Mouse (Mus musculus) limb, embryonic 11.5 days (tissue): ENCODE results near the gene Ovol3. TPM values are rescaled to one million over a fixed set of nuclear protein-coding genes. Genes with fewer than 3 reads are reported as not detected.

Experiments
- ATAC-seq: fragments of 200-750 bp; cut with Nextera tagmentation; 2 replicates; pipeline ENCODE4 v1.8.0; 2017; ENCODE audit warnings: low read depth; ENCODE audit not compliant: insufficient number of reproducible peaks, low FRiP score, low TSS enrichment
- DNase-seq: peaks from one replicate; pipeline ENCODE4 v3.0.0-alpha.2; 2015; ENCODE audit warnings: low spot score
- H3K27ac ChIP-seq: fragments of 300-500 bp; sonication (generic); replicated peaks from 2 replicates; pipeline ENCODE4 v1.5.1; 2014; ENCODE audit warnings: low read depth, mild to moderate bottlenecking, low read length
- H3K27me3 ChIP-seq: fragments of 300-500 bp; sonication (generic); 2 replicates; pipeline ENCODE4 v1.6.1; 2014; ENCODE audit warnings: mild to moderate bottlenecking, low read length, mixed read lengths; ENCODE audit not compliant: control insufficient read depth, insufficient read depth
- H3K36me3 ChIP-seq: fragments of 300-500 bp; sonication (generic); 2 replicates; pipeline ENCODE4 v1.6.1; 2014; ENCODE audit warnings: mild to moderate bottlenecking, low read length, moderate library complexity, mixed read lengths; ENCODE audit not compliant: control insufficient read depth, insufficient read depth
- H3K4me1 ChIP-seq: fragments of 300-500 bp; sonication (generic); 2 replicates; pipeline ENCODE4 v1.6.1; 2014; ENCODE audit warnings: low read length, mixed read lengths; ENCODE audit not compliant: control insufficient read depth, insufficient read depth
- H3K4me2 ChIP-seq: fragments of 300-500 bp; sonication (generic); 2 replicates; pipeline ENCODE4 v1.6.1; 2014; ENCODE audit warnings: low read depth, mild to moderate bottlenecking, moderate library complexity; ENCODE audit not compliant: severe bottlenecking
- H3K4me3 ChIP-seq: fragments of 300-500 bp; sonication (generic); 2 replicates; pipeline ENCODE4 v1.5.1; 2014; ENCODE audit warnings: low read depth, low read length
- H3K9ac ChIP-seq: fragments of 300-500 bp; sonication (generic); 2 replicates; pipeline ENCODE4 v1.6.1; 2014; ENCODE audit warnings: mild to moderate bottlenecking, low read length
- H3K9me3 ChIP-seq: fragments of 300-500 bp; sonication (generic); 2 replicates; pipeline ENCODE4 v1.6.1; 2016; ENCODE audit warnings: low read length; ENCODE audit not compliant: control insufficient read depth
- WGBS: fragments of 180-500 bp; shearing (Covaris S2); extraction: QIAGEN DNeasy Blood & Tissue Kit; methylation state at CpG from one replicate; pipeline ENCODE4 v1.1.7; 2014; 5-methylcytosine and 5-hydroxymethylcytosine counted together
- polyA plus RNA-seq: library from polyadenylated mRNA; unstranded; fragments of >200 nt; fragmentation: Nextera tagmentation; extraction: Ambion mirVana; gene quantifications from 2 replicates; pipeline ENCODE4 v1.2.1, GENCODE M21; 2014

Gene Ovol3
- polyA plus RNA-seq, 1 experiment from 2014 or later = not detected

DNA sequence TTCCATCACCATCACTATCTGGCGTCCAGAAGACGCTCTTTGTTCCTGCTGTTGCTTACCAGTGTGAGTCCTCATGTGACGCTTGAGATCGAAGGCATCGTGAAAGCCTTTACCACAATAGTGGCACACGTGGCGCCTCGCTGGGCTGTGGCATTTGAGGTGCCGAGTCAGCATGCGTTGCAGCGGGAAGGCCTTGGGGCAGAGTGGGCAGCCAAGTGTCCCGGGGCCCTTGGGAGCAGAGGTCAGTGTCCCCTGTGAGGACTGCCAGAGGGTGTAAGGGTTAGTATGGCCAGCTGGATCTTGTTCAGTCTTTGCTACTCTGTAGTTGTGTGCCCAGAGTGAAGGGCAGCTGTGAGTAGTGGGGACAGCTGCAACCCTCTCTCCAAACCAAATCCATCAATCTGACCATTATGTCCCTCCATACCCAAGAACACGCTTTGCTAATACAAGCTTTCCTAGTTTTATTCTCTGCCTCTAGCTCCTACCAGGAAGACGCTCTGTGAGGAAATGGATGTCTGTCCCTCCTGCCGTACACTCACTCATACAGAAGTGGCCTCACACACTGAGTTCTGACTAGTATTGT lies 1.2 kb downstream of the Ovol3 start:
- Histone ChIP-seq H3K4me3 (no peak overlapping the region), H3K36me3 (0 out of 2 replicates have a peak, but pooled peaks cover 4% of the 10 kb centered on the region), H3K27me3 (no peaks in the 10 kb centered on the region), H3K4me1 (peaks cover 5% of the 10 kb centered on the region), H3K27ac (no peak overlapping the region), H3K9ac (no peak overlapping the region), H3K9me3 (no peaks in the 10 kb centered on the region), H3K4me2 (no peak overlapping the region)
- DNase-seq = no peak
- no peak for ATAC-seq
- 95% methylated on average over 15 of the region's 15 CpGs for WGBS

DNA sequence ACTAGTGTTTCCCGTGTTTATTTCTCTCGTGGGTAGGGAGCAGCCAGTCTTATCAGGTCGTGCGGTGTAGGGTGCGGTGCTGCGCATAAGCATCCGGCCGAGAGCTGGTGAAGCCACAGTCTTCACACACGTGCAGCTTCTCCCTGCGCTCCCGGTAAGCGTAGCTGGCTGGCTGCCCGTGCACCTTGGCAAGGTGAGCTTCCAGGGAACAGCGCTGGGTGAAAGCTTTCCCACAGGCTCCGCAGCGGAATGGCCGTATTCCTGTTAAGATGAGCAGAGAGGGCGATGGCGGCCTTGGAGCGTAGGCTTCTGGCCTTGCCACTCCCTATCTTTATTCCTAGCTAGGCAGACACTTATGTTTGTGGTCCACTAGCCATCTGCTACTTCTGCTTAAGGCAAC lies 2.1 kb downstream of the Ovol3 start:
- peaks cover 5% of the 10 kb centered on the region for H3K4me1 ChIP-seq
- H3K27me3 ChIP-seq = no peaks in the 10 kb centered on the region
- 0 out of 2 replicates have a peak, but pooled peaks cover 4% of the 10 kb centered on the region for H3K36me3 ChIP-seq
- H3K27ac ChIP-seq = no peak overlapping the region
- WGBS = 88% methylated on average over 20 of the region's 20 CpGs
- no peak for ATAC-seq
- no peaks in the 10 kb centered on the region for H3K9me3 ChIP-seq
- peak overlapping the region; percentile 78; the same call in 1 of the 2 replicates for H3K4me2 ChIP-seq
- no peak for DNase-seq
- H3K9ac ChIP-seq = no peak overlapping the region
- peak overlapping the region; percentile 57; the same call in 1 of the 2 replicates for H3K4me3 ChIP-seq

DNA sequence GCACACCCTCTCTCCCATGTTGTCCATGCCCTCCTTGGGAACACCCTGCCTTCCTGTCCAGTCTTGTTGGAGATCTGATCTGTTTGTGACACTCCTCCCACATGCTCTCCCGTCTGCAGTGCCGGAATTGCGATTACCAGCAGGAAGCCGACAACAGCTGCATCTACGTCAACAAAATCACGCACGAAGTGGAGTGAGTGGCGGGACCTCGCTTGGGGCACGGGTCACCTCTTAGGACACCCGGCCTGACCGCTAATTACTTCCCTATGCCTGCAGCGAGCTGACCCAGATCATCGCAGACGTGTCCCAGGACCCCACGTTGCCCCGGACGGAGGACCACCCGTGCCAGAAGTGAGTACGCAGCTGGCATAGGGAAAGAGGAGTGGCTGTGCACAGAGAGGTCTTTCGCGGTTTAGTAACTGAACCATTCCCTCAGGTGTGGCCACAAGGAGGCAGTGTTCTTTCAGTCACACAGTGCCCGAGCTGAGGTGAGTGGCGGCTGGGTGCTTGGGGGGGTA lies 2.8 kb downstream of the Ovol3 start:
- H3K27ac ChIP-seq = peak overlapping the region; percentile 85
- no peaks in the 10 kb centered on the region for H3K27me3 ChIP-seq
- H3K4me2 ChIP-seq = peak overlapping the region; percentile 78
- WGBS = 4% methylated on average over 24 of the region's 24 CpGs
- H3K4me1 ChIP-seq = peaks cover 5% of the 10 kb centered on the region
- no peaks in the 10 kb centered on the region for H3K9me3 ChIP-seq
- peak; percentile 14; the same call in 1 of the 2 replicates for ATAC-seq
- DNase-seq = peak; percentile 79
- 0 out of 2 replicates have a peak, but pooled peaks cover 4% of the 10 kb centered on the region for H3K36me3 ChIP-seq
- H3K9ac ChIP-seq = peak overlapping the region; percentile 70
- H3K4me3 ChIP-seq = peak overlapping the region; percentile 57

DNA sequence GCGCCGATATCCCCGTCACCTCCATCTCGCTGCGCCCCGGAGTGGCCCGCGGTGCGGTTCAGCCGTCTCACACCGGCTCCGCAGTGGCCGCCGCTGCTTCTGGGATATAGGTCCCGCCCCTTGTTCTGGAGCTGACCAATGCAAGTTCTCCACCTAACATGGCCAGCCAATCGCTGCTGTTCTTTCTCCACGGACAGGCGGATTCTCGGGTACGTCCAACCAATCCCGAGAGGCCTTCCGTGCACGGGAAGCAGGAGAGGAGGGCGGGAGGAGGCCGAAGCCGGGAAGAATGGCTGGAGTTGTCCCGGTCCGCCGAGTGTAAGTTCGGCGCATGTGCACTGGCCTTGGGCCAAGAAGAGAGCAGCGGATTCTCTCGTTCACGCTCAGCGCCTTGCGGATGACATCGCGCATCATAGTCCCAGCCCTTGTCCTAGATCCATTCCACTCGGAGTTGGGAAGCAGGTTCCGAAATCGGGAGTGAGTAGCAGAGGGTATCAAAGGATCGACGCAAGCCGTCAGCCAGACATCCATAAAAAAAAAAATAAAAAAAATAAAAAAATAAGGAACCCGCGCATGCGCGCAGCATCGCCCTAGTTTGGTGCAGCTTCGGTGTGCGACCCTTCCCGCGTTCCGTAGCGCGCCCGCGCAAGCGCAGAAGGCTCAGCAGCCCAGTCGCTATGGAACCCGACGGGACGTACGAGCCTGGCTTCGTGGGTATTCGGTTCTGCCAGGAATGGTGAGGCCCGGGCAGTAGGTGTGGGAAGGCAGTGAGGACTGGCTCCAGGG lies 3.7 kb downstream of the Ovol3 start, which contains the start of the genes Polr2i and Tbcb:
Polr2i (plus strand) TSS at position 280 of the 786 bp plus-strand sequence.
Tbcb (minus strand) TSS at position 604 of the 786 bp plus-strand sequence.
- peaks cover 5% of the 10 kb centered on the region; the same call in 1 of the 2 replicates for H3K36me3 ChIP-seq

DNA sequence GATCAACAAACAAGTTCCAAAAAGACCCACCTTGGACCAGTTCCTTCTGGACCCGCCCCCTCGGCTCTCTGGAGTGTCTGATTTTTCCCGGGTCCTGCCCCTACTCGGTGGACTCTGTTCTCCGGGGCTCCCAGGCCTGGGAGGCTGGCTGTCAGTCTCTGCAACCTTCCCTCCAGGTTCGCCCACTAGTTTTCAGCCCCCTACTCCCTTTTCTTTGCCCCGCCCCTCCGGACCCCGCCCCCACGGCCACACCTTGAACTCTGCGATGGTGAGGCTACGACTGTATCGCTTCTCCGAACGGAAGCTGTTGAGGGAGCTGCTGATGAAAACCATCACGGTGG lies 4.2 kb downstream of the Ovol3 start:
- WGBS = under 1% methylated on average over 16 of the region's 16 CpGs
- no peaks in the 10 kb centered on the region for H3K27me3 ChIP-seq
- peak overlapping the region; percentile 57 for H3K4me3 ChIP-seq
- ATAC-seq = peak; percentile 27
- H3K27ac ChIP-seq = no peak overlapping the region
- peaks cover 11% of the 10 kb centered on the region; the same call in 1 of the 2 replicates for H3K36me3 ChIP-seq
- H3K9ac ChIP-seq = peak overlapping the region; percentile 70
- no peak for DNase-seq
- peaks cover 5% of the 10 kb centered on the region for H3K4me1 ChIP-seq
- H3K9me3 ChIP-seq = no peaks in the 10 kb centered on the region
- peak overlapping the region; percentile 78 for H3K4me2 ChIP-seq

More for the DNA sequence above, 3.7 kb downstream of the Ovol3 start, which contains the start of the genes Polr2i and Tbcb:
- Histone ChIP-seq H3K4me3 (peak within 1 kb of the TSS; percentile 57), H3K27ac (peak within 1 kb of the TSS; percentile 85), H3K4me2 (peak within 1 kb of the TSS; percentile 78), H3K9ac (peak within 1 kb of the TSS; percentile 70), H3K9me3 (no peaks in the 10 kb centered on the region), H3K27me3 (no peaks in the 10 kb centered on the region), H3K4me1 (peaks cover 5% of the 10 kb centered on the region)
- peak; percentile 97 for DNase-seq
- ATAC-seq = peak; percentile 90
- WGBS = under 1% methylated on average over 67 of the region's 67 CpGs

DNA sequence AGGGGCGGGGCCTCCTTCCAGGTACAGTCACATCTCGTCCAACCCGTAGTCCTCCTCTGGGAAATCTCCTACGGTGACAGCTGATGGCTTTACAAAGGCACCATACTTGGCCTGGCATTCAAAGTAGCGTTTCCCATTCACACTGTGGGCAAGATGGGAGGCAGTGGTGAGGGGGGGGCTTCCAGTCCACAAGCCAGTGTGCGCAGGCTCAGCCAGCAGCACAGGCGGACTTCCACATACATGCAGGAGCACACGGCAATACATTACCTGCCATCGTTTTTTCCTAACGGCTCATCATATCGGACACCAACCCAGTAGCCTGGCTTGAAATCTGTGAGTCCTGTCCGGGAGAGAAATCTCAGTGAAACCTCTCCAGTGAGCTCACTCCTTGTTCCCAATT lies 11.3 kb downstream of the Ovol3 start:
- Histone ChIP-seq H3K9me3 (no peaks in the 10 kb centered on the region), H3K4me3 (no peak overlapping the region), H3K4me1 (0 out of 2 replicates have a peak, but pooled peaks cover 2% of the 10 kb centered on the region), H3K27ac (no peak overlapping the region), H3K9ac (no peak overlapping the region), H3K4me2 (no peak overlapping the region), H3K27me3 (no peaks in the 10 kb centered on the region), H3K36me3 (peaks cover 21% of the 10 kb centered on the region)
- no peak for ATAC-seq
- DNase-seq = no peak
- 92% methylated on average over 12 of the region's 12 CpGs for WGBS

DNA sequence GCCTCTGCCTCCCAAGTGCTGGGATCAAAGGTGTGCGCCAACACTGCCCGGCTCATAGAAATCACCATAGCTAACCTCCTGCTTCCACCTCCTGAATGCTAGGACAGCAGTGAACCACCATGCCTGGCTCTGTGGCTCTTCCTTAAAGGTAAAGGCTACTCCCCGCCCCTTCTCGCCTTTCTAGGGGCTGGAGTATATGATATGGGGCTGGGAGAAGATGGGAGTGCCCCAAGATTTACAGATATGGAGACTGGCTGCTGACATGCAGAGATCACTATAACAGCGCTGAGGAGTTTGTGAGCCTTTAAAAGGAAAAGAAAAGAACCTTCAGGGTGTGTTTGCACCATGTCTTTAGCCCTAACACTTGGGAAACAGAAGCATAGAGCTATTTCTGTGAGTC lies 13.3 kb downstream of the Ovol3 start:
- no peak for DNase-seq
- no peak overlapping the region for H3K4me2 ChIP-seq
- no peak overlapping the region for H3K9ac ChIP-seq
- no peaks in the 10 kb centered on the region for H3K9me3 ChIP-seq
- H3K36me3 ChIP-seq = peaks cover 21% of the 10 kb centered on the region
- H3K27ac ChIP-seq = no peak overlapping the region
- ATAC-seq = no peak
- H3K4me1 ChIP-seq = 0 out of 2 replicates have a peak, but pooled peaks cover 2% of the 10 kb centered on the region
- no peak overlapping the region for H3K4me3 ChIP-seq
- no peaks in the 10 kb centered on the region for H3K27me3 ChIP-seq
- 93% methylated on average over 5 of the region's 5 CpGs for WGBS

DNA sequence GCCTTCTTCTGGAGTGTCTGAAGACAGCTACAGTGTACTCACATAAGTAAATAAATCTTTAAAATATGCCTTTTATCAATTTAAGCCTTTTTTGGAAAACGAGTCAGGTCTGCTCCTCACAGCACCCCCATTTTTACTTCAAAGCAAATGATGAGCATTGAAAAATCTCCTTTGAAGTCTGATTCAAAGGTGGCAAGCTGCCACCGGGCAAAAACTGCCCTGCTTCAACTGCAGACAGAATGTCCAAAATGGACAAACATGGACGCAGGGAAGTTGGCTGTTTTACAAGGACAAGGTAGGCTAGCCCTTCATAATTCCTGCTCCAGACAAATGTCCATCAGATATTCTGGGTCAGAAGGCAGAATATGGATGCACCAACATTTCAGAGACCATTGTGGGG lies 14.1 kb downstream of the Ovol3 start:
- no peak overlapping the region for H3K27ac ChIP-seq
- peaks cover 15% of the 10 kb centered on the region for H3K36me3 ChIP-seq
- no peaks in the 10 kb centered on the region for H3K9me3 ChIP-seq
- H3K4me3 ChIP-seq = no peak overlapping the region
- ATAC-seq = no peak
- WGBS = 84% methylated on average over 3 of the region's 3 CpGs
- no peaks in the 10 kb centered on the region for H3K27me3 ChIP-seq
- no peak for DNase-seq
- no peak overlapping the region for H3K4me2 ChIP-seq
- 0 out of 2 replicates have a peak, but pooled peaks cover 2% of the 10 kb centered on the region for H3K4me1 ChIP-seq
- H3K9ac ChIP-seq = no peak overlapping the region
